Mouse (Mus musculus) lung, adult 2 months (tissue): ENCODE results near the gene Anxa3. TPM values are rescaled to one million over a fixed set of nuclear protein-coding genes. Genes with fewer than 3 reads are reported as not detected.
A peak's percentile ranks its signal among the peaks of the same experiment; 100 is the strongest.

Source experiments
- DNase-seq: peaks from one replicate; pipeline ENCODE4 v3.0.0; 2022
- H3K4me1 ChIP-seq: fragments of 200-500 bp; 2 replicates; pipeline ENCODE4 v1.6.1; 2011; ENCODE audit warnings: low read length; ENCODE audit not compliant: control insufficient read depth, insufficient read depth
- H3K4me3 ChIP-seq: fragments of 200-500 bp; replicated peaks from 2 replicates; pipeline ENCODE3; 2011; ENCODE audit warnings: low read depth, mild to moderate bottlenecking, control low read depth, low read length; ENCODE audit errors: extremely low read depth
- CTCF ChIP-seq: fragments of 200-500 bp; IDR thresholded peaks from 2 replicates; pipeline ENCODE4 v1.5.1; 2011; ENCODE audit warnings: mild to moderate bottlenecking, low read length, control low read depth; ENCODE audit not compliant: insufficient read depth
- POLR2A ChIP-seq: fragments of 200-500 bp; IDR thresholded peaks from 2 replicates; pipeline ENCODE4 v1.6.1; 2011; ENCODE audit warnings: low read depth, mild to moderate bottlenecking, control low read depth, low read length, borderline replicate concordance; ENCODE audit errors: extremely low read depth
- WGBS: fragments of 180-500 bp; shearing (Covaris S2); methylation state at CpG from one replicate; pipeline ENCODE4 v1.1.7; 2018; 5-methylcytosine and 5-hydroxymethylcytosine counted together
- polyA plus RNA-seq: library from polyadenylated mRNA; depleted of rRNA; stranded (reverse); fragments of >200 nt; gene quantifications from 2 replicates; pipeline ENCODE4 v1.2.3, GENCODE M21; 2012; rRNA removed

Gene Anxa3
- 69.9 and 103 TPM in 2 replicates for polyA plus RNA-seq

DNA sequence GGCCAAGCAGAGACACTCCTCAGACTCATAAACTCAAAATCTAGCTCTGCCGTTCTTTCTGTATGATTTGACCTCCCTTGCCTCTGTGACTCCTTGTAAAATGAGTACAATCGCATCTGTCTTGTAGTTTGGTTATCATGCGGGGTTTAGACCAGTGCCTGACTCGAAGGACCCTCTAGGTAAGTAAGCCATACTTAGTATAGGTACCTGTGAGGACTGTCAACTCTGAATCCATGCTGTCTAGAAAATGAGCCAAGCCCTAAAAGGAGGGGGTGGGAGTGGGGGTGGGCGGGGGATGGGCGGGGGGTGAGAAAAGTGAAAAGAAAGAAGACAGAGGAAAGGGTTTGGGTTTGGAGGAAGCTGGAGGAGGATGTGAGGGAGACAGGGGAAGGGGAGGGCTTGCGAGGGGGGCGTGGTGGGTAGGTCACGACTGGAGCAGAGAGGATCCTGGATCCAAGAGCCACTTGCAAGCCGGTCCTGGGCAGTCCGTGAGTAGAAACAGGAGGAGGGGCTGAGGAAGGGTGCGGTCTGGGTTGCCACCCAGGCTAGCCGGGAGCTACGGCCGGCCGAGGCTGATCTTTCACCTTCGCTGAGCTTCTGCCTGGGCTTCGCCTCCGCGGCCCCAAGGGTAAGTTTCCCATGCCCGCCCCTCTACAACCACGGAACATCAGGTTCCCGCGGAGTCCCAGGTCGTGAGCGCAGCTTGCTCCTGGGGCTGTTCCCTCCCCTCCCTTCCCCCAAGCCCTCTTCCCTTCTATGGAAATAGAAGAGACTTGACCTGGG lies at the start of gene Anxa3:
Gene Anxa3, plus strand, starts transcription at position 404 of the 783 bp plus-strand sequence.
- WGBS: 6% methylated on average over 26 of the region's 26 CpGs
- peak; percentile 74 for DNase-seq
- peak within 1 kb of the TSS; percentile 82 for H3K4me3 ChIP-seq
- peaks cover 21% of the 10 kb centered on the region for H3K4me1 ChIP-seq
- TF ChIP-seq CTCF (no peak), POLR2A (peak; percentile 95)

DNA sequence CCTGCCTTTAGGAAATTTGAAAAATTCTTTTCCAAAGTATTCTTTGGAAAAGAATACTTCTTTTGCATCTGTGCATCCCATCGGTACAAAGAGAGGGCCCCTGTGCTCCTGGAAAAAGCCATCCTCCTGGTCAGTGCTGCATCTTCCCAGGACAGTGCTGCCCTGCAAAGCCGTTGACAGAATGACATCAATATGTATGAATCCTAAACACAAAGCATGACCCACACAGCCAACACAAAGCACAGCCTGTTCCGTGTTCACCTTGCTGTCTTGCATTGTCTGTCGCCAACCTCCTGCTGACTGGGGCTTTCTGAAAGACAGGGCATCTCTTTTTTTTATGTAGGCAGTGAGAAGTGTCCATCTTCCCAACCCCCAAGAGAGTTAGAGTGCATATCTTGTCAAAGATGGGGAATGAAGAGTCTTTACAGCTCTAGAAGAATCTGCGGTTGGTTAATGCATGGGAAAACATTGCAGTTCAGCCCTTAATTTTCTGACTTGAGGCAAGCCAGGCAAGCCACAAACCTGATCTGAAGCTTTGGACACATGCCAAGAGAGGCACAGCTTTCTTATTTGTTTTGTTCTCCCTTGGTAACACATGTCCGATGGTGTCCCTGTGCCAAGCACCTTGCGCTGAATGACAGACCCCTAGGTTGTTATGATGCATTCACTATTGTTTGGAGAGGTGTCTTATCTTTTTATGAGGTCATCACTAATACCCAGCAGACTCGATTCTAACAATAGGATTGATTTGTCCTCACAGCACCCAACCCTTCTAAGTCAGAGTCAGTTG lies 45.7 kb upstream of the Anxa3 start:
- TF ChIP-seq CTCF: no peak
- no peak for DNase-seq
- 65% methylated on average over 8 of the region's 8 CpGs for WGBS

DNA sequence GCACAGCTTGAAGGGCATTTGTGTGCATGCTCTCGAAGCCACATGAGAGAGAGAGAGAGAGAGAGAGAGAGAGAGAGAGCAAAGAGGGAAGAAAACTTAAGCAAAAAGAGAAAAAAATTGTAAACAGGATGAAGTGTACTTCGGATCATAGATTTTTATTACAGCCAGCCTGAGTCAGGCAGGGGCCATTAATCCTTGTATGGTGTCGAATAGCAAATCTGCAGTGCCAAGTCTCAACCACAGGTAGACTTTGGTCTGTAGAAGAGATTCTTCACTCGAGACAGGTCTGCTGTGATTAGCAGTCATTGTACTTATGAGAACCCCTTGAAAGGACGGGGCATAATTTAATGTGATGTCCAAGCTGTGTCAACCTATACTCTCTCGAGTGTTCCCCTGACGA lies 35.5 kb upstream of the Anxa3 start:
- no peak for TF ChIP-seq POLR2A
- TF ChIP-seq CTCF: no peak
- no peak for DNase-seq
- 80% methylated on average over 7 of the region's 7 CpGs for WGBS
- Histone ChIP-seq H3K4me3 (no peak overlapping the region), H3K4me1 (no peaks in the 10 kb centered on the region)

More for the DNA sequence above, 45.7 kb upstream of the Anxa3 start:
- no peaks in the 10 kb centered on the region for H3K4me1 ChIP-seq
- H3K4me3 ChIP-seq: no peak overlapping the region

DNA sequence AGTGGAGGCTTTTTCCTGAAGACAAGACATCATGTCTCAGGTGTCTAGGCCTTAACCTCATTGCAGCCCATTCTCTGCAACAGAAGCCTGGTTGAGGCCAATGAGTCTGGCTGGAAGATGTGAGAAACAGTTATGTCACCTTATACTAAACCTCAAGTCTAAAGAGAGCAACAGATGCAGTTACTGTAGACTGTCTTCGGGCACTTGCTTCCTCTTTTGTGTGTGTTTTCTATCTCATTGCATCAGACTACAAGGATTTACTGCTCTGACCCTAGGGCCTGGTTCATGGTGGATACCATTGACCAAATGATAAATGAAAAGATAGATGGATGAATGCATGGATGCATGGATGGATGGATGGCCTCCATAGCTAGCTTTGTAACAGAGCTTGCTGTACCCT lies 31.1 kb upstream of the Anxa3 start:
- Histone ChIP-seq H3K4me1 (no peaks in the 10 kb centered on the region), H3K4me3 (no peak overlapping the region)
- no peak for TF ChIP-seq CTCF
- no peak for TF ChIP-seq POLR2A
- 82% methylated on average over 1 of the region's 1 CpGs for WGBS
- DNase-seq: no peak

DNA sequence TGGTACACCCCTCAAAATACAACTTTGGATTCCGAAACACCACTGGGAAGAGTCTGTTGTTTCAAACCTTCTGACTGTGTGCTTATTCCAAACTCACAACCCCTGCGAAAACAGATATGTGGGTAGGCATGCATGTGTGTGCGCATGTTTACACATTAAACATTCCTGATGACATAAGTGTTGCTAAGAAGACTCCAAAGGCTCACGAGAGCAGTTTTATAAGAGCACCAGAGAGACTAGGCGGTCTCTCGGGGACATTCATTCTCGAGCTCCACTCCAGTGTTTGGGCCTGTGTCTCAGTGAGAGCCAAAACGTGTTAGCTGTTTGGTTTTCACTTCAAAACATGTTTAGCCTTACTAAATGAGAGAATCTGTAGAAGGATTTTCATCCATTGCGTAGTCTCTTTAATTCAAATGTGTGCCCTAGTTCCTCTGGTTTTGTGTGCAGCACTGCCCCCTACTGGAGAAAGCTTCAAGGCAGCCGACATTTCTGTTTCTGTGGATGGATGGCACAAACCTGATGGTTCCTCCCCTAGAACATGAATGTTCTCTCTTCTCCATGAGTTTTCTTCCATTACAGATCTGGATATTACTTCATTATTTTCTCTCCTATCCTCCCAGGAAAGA lies 24.2 kb upstream of the Anxa3 start:
- H3K4me1 ChIP-seq: peaks cover 3% of the 10 kb centered on the region; the same call in 1 of the 2 replicates
- DNase-seq: peak; percentile 50
- H3K4me3 ChIP-seq: no peak overlapping the region
- WGBS: 51% methylated on average over 10 of the region's 10 CpGs
- TF ChIP-seq POLR2A (no peak), CTCF (peak; percentile 69)

DNA sequence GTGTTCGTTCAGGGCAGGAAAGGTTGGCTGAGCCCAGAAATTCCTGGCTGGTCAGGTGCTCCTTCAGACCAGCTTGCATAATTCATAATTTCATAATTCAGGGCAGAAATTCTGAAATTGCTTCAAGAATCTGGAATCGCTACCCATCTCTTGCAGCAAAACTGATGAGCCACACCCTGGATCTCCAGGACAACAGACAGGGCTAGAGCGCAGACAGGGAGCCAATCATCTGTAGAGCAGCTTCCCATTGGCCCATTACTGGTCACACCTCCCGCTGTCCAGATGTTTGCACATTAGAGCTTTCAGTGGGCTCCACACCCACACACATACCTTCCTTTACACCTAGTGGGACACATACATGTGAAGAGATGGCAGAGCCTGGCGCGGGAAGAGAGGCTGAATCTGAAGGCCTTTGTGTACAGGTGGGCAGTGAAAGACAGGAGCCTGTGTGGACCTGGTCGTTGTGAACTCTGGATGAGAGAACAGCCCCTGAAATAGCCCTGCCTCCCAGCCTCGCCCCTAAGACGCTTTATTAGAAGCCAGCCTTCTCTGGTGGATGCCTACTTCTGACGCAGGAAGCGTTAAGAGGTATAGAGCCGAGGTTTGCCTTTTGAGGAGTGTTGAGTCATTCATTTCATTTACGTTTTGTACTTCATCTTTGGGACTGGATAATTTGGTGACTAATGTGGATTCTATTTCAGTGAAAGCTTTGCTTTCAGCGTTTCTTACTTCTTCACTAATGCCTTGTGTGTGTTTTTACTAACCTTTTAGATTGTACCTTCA lies 9.4 kb upstream of the Anxa3 start:
- 66% methylated on average over 14 of the region's 14 CpGs for WGBS
- no peak for TF ChIP-seq POLR2A
- no peak for TF ChIP-seq CTCF
- DNase-seq: no peak

DNA sequence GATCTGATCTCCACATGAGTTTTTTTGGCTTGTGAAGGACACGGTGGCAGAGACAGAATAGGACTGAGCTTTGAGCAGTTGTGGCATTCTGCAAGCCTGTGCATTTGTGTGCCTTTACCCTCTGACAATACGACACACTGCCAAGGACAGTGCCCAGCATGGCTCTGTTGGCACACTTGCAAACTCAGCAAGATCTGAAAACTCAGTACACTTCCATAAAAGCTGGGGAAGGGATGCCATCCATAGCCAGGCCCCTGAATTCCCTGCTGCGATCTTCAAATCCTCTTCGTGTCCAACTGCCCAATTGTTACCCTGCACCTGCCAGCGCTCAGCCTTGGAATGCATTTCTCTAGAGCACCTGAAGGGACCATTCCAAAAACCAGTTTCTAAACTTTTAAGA lies 8.0 kb upstream of the Anxa3 start:
- TF ChIP-seq CTCF (no peak), POLR2A (no peak)
- H3K4me1 ChIP-seq: no peaks in the 10 kb centered on the region
- no peak overlapping the region for H3K4me3 ChIP-seq
- WGBS: 89% methylated on average over 5 of the region's 5 CpGs
- no peak for DNase-seq

More for the DNA sequence above, 9.4 kb upstream of the Anxa3 start:
- Histone ChIP-seq H3K4me1 (no peaks in the 10 kb centered on the region), H3K4me3 (no peak overlapping the region)

DNA sequence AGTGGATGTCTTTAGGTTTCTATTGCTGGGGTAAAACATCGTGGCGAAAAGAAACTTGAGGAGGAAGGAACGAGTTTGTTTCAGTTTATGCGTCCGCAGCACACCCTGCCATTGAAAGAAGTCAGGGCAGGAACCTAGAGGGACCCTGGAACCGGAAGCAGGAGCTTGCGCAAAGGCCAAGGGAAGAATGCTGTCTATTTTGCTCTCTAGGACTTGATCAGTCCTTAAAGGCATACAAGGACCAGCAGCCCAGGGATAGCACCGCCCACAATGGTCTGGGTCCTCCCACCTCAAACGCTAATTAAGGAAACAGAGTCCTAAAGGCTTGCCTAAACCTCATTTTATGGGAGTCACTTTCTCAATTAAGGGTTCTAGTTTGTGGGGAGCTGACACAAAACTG lies 717 bp upstream of the Anxa3 start:
- DNase-seq: peak; percentile 29
- Histone ChIP-seq H3K4me3 (peak overlapping the region; percentile 46), H3K4me1 (peaks cover 21% of the 10 kb centered on the region)
- TF ChIP-seq CTCF (no peak), POLR2A (no peak)
- 23% methylated on average over 9 of the region's 9 CpGs for WGBS

DNA sequence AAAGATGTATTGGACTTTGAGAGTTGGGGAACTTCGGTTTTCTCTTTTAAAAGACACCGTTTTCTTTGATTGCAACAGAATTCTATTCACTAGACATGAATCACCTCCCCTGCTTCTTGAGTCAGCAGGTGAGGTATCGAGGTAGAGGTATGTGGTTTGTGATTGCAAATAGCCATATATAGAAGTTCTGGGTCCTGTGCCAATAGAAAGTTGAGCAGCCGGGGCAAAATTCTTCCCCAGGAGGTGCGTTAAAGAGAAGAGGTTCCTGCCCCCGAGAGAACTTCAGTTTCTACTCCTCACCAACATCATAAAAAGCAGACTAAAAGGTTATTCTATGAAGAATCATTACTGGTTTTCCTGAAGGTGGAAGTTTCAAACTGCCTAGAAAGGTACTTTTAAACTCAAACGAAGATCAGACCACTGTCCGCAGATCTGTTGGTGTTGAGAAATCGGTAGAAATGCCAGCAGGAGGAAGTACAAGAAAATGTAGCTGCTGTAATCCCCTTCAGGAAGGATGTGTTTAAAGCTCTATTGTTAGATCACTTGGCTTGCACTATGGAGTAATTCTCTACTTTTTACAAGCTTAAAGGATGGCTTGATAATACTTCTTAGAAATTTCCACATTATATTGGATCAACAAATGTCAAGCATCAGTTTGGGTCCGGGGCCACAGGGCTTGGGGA lies 955 bp downstream of the Anxa3 start:
- TF ChIP-seq POLR2A (no peak), CTCF (no peak)
- no peak for DNase-seq
- peak overlapping the region; percentile 82 for H3K4me3 ChIP-seq
- peaks cover 21% of the 10 kb centered on the region for H3K4me1 ChIP-seq
- WGBS: 7% methylated on average over 10 of the region's 10 CpGs
